Mouse (Mus musculus) thymus, adult 2 months (tissue): Measurements from ENCODE around the gene Lrrtm1. TPM values are rescaled to one million over a fixed set of nuclear protein-coding genes. Genes with fewer than 3 reads are reported as not detected.

Source experiments
- DNase-seq: peaks from one replicate; pipeline ENCODE4 v3.0.0; 2021
- H3K27ac ChIP-seq: fragments of 200-500 bp; 2 replicates; pipeline ENCODE4 v1.5.1; 2012; ENCODE audit warnings: low read length, control low read depth; ENCODE audit not compliant: control insufficient read depth, insufficient read depth
- H3K27me3 ChIP-seq: fragments of 200-500 bp; 2 replicates; pipeline ENCODE4 v1.6.1; 2012; ENCODE audit warnings: mild to moderate bottlenecking, low read length, moderate library complexity, mixed read lengths; ENCODE audit not compliant: control insufficient read depth, insufficient read depth
- H3K36me3 ChIP-seq: fragments of 200-500 bp; 2 replicates; pipeline ENCODE4 v1.6.1; 2012; ENCODE audit warnings: mild to moderate bottlenecking, low read length, moderate library complexity; ENCODE audit not compliant: control insufficient read depth, insufficient read depth
- H3K4me1 ChIP-seq: fragments of 200-500 bp; replicated peaks from 2 replicates; pipeline ENCODE4 v1.6.1; 2012; ENCODE audit warnings: low read length; ENCODE audit not compliant: control insufficient read depth, insufficient read depth
- H3K4me3 ChIP-seq: fragments of 200-500 bp; 2 replicates; pipeline ENCODE4 v1.5.1; 2012; ENCODE audit warnings: mild to moderate bottlenecking, low read length, control low read depth, moderate library complexity; ENCODE audit not compliant: control insufficient read depth, insufficient read depth
- CTCF ChIP-seq: fragments of 200-500 bp; IDR thresholded peaks from 2 replicates; pipeline ENCODE4 v1.5.1; 2012; ENCODE audit warnings: mild to moderate bottlenecking, control low read depth, low read length, moderate library complexity, borderline replicate concordance; ENCODE audit not compliant: control insufficient read depth, poor library complexity, insufficient read depth; ENCODE audit errors: extremely low read depth
- POLR2A ChIP-seq: fragments of 200-500 bp; IDR thresholded peaks from 2 replicates; pipeline ENCODE4 v1.6.1; 2012; ENCODE audit warnings: mild to moderate bottlenecking, low read length, control low read depth, moderate library complexity; ENCODE audit not compliant: control insufficient read depth, poor library complexity, insufficient read depth; ENCODE audit errors: extremely low read depth
- WGBS: fragments of 180-500 bp; shearing (Covaris S2); methylation state at CpG from one replicate; pipeline ENCODE4 v1.1.7; 2018; 5-methylcytosine and 5-hydroxymethylcytosine counted together
- polyA plus RNA-seq: library from polyadenylated mRNA; depleted of rRNA; stranded (reverse); fragments of >200 nt; gene quantifications from 2 replicates; pipeline ENCODE4 v1.2.3, GENCODE M21; 2012

Gene Lrrtm1
- polyA plus RNA-seq, 1 experiment: 0.30 TPM

DNA sequence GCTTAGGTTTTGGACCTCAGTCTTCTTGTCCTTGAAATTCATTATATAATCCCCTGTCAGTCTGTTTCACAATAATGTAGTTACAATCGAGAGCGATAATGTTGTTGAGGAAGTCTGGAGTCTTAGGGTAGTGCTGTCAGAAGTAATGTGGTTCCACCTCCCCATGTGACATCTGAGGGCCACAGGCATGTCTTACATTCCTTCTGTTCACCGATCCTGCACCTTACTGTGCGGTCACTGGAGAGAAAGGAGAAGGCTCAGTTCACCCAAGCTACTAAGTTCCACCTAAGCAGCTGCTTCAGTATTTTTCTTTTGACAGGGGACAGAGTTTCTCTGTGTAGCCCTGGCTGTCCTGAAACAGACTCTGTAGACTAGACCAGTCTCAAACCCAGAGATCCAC is 13.9 kb downstream of the Lrrtm1 start:
- no peaks in the 10 kb centered on the region for H3K36me3 ChIP-seq
- H3K27ac ChIP-seq: no peak overlapping the region
- TF ChIP-seq CTCF (no peak), POLR2A (no peak)
- H3K4me3 ChIP-seq: no peak overlapping the region
- DNase-seq: no peak
- WGBS: 82% methylated on average over 4 of the region's 4 CpGs
- H3K27me3 ChIP-seq: no peaks in the 10 kb centered on the region
- H3K4me1 ChIP-seq: no peaks in the 10 kb centered on the region

GRCm38 (mm10) chr6:77257358-77258105 is 15.0 kb downstream of the Lrrtm1 start:
- no peak for TF ChIP-seq CTCF
- TF ChIP-seq POLR2A: no peak

GRCm38 (mm10) chr6:77265163-77265562 is 22.7 kb downstream of the Lrrtm1 start:
- WGBS: 91% methylated on average over 3 of the region's 3 CpGs

More at GRCm38 (mm10) chr6:77257358-77258105, 15.0 kb downstream of the Lrrtm1 start:
- H3K27me3 ChIP-seq: no peaks in the 10 kb centered on the region
- no peak overlapping the region for H3K27ac ChIP-seq
- no peaks in the 10 kb centered on the region for H3K36me3 ChIP-seq
- no peak for DNase-seq
- no peaks in the 10 kb centered on the region for H3K4me1 ChIP-seq
- H3K4me3 ChIP-seq: no peak overlapping the region
- WGBS: 39% methylated on average over 7 of the region's 7 CpGs

DNA sequence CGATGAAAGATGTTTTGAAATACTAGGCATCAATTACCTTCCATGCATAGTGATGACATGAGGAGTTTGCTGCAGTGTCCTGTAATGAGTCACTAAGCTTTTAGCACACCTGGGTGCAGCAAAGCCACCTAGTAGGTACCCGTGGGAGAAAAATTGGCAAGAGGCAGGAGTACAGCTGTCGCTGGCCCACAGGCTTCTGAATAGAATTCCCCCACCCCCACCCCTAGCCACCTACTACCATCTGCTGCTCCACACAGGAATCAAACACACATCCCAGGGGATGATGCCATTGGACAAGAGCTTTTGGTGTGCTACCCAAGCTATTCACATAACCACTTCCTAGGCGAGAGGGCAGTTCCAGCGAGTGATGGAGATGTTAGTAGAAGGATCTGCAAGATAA is 36.3 kb downstream of the Lrrtm1 start:
- WGBS: 88% methylated on average over 5 of the region's 5 CpGs

More at GRCm38 (mm10) chr6:77265163-77265562, 22.7 kb downstream of the Lrrtm1 start:
- Histone ChIP-seq H3K27me3 (no peaks in the 10 kb centered on the region), H3K27ac (no peak overlapping the region), H3K4me1 (no peaks in the 10 kb centered on the region), H3K36me3 (no peaks in the 10 kb centered on the region), H3K4me3 (no peak overlapping the region)
- no peak for TF ChIP-seq CTCF
- no peak for TF ChIP-seq POLR2A
- DNase-seq: no peak

GRCm38 (mm10) chr6:77286317-77286716 is 43.8 kb downstream of the Lrrtm1 start:
- Histone ChIP-seq H3K27ac (no peak overlapping the region), H3K36me3 (no peaks in the 10 kb centered on the region), H3K4me3 (no peak overlapping the region), H3K4me1 (no peaks in the 10 kb centered on the region), H3K27me3 (no peaks in the 10 kb centered on the region)
- TF ChIP-seq CTCF (no peak), POLR2A (no peak)
- 89% methylated on average over 5 of the region's 5 CpGs for WGBS
- DNase-seq: no peak

More for the DNA sequence above, 36.3 kb downstream of the Lrrtm1 start:
- DNase-seq: no peak
- Histone ChIP-seq H3K36me3 (no peaks in the 10 kb centered on the region), H3K4me3 (no peak overlapping the region), H3K4me1 (no peaks in the 10 kb centered on the region), H3K27me3 (no peaks in the 10 kb centered on the region), H3K27ac (no peak overlapping the region)
- TF ChIP-seq POLR2A: no peak
- no peak for TF ChIP-seq CTCF

DNA sequence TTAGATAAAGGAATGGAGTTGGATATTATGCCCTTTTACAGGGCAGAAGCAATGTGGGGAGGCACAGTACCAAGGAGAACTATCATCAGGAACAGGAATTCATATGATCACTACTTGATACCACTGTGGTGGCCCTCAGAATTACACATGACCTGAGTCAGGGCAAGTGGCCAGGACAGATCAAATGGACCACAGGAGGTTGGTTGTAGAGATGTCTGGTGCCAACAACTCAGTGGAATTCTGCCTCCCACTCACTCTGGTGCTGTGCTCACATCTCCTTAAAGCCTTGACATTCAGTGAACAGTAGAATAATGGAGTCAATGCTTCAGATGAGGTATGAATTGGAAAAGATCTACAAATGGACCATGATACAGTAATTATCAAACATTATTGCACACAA is 45.9 kb downstream of the Lrrtm1 start:
- Histone ChIP-seq H3K36me3 (no peaks in the 10 kb centered on the region), H3K27ac (no peak overlapping the region), H3K4me3 (no peak overlapping the region), H3K4me1 (no peaks in the 10 kb centered on the region), H3K27me3 (no peaks in the 10 kb centered on the region)
- no peak for TF ChIP-seq CTCF
- no peak for TF ChIP-seq POLR2A
- DNase-seq: no peak
